Mouse (Mus musculus) right cerebral cortex, postnatal 25 days (tissue): ENCODE measurements around the gene Rpl15.
"Not testable (repeated sequence)": the region's sequence is repeated elsewhere in the genome, so short reads cannot be mapped to it uniquely, and the experiment has no call there.

Experiments
- DNase-seq: peaks from one replicate; pipeline ENCODE4 v3.0.0; 2022

The Rpl15 gene

GRCm38 (mm10) chr14:18240132-18240531 lies 31.1 kb downstream of the Rpl15 start:
- DNase-seq: no peak

DNA sequence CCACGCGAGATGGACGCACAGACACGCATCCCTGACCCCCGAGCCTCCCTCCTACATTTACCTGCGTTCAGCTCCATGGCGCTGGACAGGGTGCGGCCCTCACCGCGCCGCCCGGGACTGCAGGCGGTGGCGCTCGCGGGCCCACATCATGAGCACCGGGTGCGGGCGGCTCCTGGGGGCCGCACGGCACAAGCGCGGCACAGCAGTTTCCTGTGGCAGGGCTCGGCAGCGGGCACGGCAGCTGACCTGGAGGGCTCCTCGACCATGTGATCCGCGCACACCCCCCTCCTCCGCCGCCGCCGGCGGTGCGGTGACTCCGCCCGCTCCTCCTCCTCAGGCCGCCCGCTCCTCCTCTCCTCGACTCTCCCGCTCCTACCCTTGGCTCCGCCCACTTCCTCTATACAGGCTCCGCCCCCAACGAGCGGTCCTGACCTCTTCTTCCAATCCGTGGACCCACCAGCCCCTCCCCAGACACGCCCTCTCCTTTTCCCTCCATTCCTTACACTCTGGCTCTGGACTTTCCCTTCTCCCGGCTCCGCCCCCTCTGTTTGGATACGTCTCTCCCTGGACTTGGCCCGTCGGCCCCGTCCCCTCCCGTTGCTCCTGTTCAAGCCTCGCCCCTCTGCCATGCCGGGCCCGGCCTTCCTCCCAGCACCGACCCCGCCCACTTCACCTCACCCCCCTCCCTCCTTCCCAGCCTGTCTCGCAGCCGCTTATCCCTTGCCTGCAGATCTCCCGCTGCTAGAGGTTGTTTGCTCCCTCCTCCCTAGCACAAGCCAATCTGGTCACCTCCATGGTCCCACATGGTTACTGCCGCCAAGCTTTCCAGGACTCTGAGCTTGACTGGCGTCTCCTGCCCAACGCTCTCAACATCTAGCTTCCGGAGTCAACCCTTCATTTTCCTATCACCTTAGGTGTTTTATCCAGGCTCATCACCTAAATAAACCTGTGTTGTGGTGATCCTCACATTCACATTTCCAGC lies 32.1 kb downstream of the Rpl15 start, which contains the start of gene Nr1d2:
Nr1d2 (minus strand) TSS at position 378 of the 982 bp plus-strand sequence.
- DNase-seq: peak; percentile 97

GRCm38 (mm10) chr14:18238131-18238749 lies 33.0 kb downstream of the Rpl15 start:
- peak; percentile 95 for DNase-seq

DNA sequence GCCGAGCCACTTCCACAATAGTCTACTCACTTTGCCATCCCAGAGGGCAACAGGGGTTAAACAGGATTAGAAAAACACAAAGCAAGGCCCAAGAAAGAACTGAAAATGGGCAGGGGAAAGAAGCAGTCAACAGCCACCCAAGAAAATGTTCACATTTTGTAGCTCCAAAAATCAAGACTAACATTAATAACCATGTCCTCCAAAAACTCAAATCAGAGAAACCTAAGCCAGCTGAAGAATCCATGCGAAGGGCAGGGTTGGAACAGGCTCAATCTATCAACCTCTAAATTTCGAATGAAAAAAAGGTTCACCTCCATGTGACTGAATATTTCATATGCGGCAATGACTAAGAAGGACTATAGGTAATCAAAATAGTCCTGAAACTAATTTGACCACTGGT lies 33.8 kb downstream of the Rpl15 start:
- DNase-seq: no peak

DNA sequence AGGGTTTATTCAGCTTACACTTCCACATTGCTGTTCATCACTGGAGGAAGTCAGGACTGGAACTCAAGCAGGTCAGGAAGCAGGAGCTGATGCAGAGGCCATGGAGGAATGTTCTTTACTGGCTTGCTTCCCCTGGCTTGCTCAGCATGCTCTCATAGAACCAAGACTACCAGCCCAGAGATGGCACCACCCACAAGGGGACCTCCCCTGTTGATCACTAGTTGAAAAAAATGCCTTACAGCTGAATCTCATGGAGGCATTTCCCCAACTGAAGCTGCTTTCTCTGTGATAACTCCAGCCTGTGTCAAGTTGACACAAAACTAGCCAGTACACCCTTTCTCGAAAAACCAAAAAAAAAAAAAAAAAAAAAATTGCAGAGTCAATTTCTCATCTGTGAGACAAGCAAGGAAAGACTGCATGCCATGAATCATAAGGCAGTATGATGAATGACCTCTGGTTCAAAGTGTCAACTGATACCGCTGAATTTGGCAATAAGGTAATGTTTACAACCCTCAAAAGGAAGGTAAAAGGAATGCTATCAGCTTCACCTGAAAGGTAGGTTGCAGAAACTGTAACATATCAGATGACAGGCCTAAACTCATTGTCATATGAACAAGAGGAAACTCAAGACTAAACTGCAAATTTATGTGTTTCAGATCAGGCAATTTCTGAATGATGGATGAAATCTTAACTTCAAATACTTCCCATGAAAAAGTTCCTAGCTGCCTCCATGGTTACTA lies 34.5 kb downstream of the Rpl15 start:
- not testable (repeated sequence) for DNase-seq

DNA sequence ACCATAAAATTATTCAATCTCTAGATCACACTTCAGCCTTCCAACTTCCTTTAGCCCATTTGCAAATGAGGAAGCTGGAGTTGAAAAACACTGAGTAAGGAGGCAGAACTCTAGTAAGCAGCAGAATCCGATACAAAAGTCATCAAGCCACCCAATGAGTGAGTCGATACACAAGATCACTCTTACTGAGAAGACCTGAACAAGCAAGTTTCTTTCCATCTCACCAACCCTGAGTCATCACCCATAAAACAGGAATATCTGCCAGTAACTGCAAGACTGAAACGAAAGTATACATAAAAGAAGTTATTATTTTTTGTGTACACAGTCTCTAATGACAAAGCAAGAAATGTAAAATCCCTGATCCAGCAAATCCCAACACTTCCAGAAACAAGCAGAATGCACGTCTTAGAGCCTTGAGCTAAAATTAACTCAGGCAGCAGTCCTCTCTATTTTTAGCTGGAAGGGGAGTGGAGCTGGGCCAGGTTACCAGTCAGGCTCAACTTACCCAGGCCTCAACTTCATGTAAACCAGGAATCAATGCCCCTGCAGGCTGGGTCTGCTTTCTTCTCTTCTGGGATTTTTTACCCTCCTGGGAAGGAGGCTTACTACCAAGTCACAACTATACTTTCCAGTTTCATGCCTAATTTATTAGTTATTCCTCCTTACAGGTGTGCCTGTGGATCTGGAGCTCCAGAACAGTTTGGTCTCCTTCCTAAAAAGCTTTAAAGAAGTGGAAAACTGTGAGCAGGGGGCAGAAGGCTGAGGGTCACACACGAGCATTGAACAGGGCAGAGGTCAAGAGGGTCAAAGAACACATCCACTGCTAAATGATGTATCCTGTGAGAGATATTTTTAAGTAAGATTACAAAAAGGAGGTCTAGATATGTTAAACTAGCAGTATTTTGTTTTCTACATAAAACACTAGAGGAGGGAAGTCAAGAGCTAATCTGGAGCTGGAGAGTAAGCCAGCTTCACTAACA lies 36.9 kb downstream of the Rpl15 start:
- DNase-seq: no peak

GRCm38 (mm10) chr14:18233076-18233475 lies 38.1 kb downstream of the Rpl15 start:
- no peak for DNase-seq

DNA sequence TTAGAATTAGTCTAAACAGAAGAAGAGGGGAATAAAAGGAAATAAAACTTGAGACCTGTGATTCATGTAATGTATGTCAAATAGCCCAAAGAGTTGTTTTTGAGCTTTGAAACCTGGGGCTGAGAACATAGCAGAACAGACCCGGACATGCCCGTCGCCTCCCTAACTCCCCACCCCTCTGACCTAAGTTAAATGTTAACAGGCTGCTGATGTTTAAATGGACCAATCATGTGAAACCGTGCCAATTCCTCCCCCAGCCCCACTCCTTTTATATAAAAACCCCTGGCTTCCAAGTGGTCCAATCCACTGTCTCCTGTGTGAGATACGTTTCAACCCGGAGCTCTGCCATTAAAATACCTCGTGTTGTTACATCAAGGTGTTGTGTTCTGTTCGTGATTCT lies 39.3 kb downstream of the Rpl15 start:
- not testable (repeated sequence) for DNase-seq

- not testable (repeated sequence) for DNase-seq
Measured at GRCm38 (mm10) chr14:18229751-18230150, 41.4 kb downstream of the Rpl15 start.

DNA sequence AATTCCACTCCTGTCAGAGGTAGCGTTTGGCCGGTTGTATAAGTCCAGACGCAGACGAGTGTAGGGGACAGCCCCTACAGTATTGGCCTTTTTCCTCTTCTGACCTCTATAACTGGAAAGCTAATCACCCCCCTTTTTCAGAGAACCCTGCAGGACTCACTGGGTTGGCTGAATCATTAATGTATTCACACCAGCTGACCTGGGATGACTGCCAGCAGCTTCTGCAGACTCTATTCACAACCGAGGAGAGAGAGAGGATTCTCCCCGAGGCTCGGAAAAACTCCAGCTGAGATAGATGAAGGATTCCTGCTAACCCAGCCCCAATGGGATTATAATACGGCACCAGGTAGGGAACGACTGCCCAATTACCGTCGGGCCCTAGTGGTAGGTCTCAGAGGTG lies 45.0 kb downstream of the Rpl15 start:
- DNase-seq: not testable (repeated sequence)

GRCm38 (mm10) chr14:18225431-18225830 lies 45.8 kb downstream of the Rpl15 start:
- not testable (repeated sequence) for DNase-seq

DNA sequence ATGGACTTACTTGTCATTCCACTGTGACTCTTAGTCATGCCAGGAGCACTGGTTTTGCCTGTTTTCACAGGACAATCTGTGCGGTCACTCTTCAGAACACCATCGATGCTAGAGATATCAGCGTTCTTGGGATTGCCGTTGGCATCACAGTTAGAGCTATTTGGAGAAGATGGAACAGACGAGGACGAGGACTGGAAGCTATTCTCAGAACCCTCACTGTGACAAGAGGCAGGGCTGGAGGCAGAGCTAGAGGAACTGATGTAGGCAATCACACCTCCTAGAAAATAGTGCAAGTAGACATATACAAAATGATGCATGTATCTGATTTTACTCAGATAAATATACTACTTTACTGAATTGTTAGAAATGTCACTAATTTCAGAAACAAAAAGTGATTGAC lies 49.2 kb downstream of the Rpl15 start:
- DNase-seq: no peak
